Comparison of ENCODE assay signal across 12 mouse cellular contexts in genomic region chr1:133165111-133165510, GRCm38 (mm10). TPM values are rescaled to one million over a fixed set of nuclear protein-coding genes. Genes with fewer than 3 reads are reported as not detected.
DNase-seq lines count a peak whose midpoint lies in the region; ATAC-seq and TF ChIP-seq lines count a peak whose summit lies in the region.
"Had no signal": no experiment of that assay in that cellular context is flagged by ENCODE, and none has a peak within 500 bp of the region (broad histone marks: within the 10 kb centered on the region; RNA-seq: fewer than 3 reads in every experiment).

No protein-coding gene starts in this region.

- peak overlapping the region; percentile 92 for H3K4me2 ChIP-seq in heart, embryonic 13.5 days
- H3K4me2 ChIP-seq in embryonic facial prominence, embryonic 14.5 days (ENCODE audit: low read depth, low read length): peak overlapping the region; percentile 99
- H3K4me2 ChIP-seq in intestine, postnatal 0 days (replicated peaks; ENCODE audit: low read depth): peak overlapping the region; percentile 90
- H3K4me2 ChIP-seq in neural tube, embryonic 14.5 days (ENCODE audit: low read depth, low read length): peak overlapping the region; percentile 98; the same call in 1 of the 2 replicates

- H3K36me3 ChIP-seq in heart, embryonic 13.5 days: no peaks in the 10 kb centered on the region
- no peaks in the 10 kb centered on the region for H3K36me3 ChIP-seq in embryonic facial prominence, embryonic 14.5 days (ENCODE audit: control insufficient read depth, insufficient read depth, low read length)
- no peaks in the 10 kb centered on the region for H3K36me3 ChIP-seq in intestine, postnatal 0 days (ENCODE audit: control insufficient read depth, insufficient read depth)
- no peaks in the 10 kb centered on the region for H3K36me3 ChIP-seq in neural tube, embryonic 14.5 days (ENCODE audit: control insufficient read depth, insufficient read depth, low read length)
- H3K36me3 ChIP-seq: neural tube, embryonic 13.5 days had no signal

- 34% methylated on average over 11 of the region's 11 CpGs for WGBS in heart, embryonic 13.5 days
- 25% methylated on average over 11 of the region's 11 CpGs for WGBS in embryonic facial prominence, embryonic 14.5 days
- WGBS in intestine, postnatal 0 days: 15% methylated on average over 11 of the region's 11 CpGs
- WGBS in neural tube, embryonic 14.5 days: 41% methylated on average over 11 of the region's 11 CpGs

- no peak for DNase-seq in heart, postnatal 25 days (ENCODE audit: low spot score)
- DNase-seq in embryonic facial prominence, embryonic 14.5 days (ENCODE audit: low spot score): no peak
- DNase-seq in T-cell, adult 2 months (ENCODE audit: low spot score): no peak
- DNase-seq in layer of hippocampus, adult 11-12 months (ENCODE audit: low spot score): no peak
- DNase-seq in cerebellum, adult 11 months: no peak
- DNase-seq: cerebellum, adult 18-20 months; gastrocnemius, postnatal 36 days had no signal

- H3K9me3 ChIP-seq in heart, embryonic 13.5 days: no peaks in the 10 kb centered on the region
- no peaks in the 10 kb centered on the region for H3K9me3 ChIP-seq in embryonic facial prominence, embryonic 14.5 days (ENCODE audit: control insufficient read depth, low read length)
- no peaks in the 10 kb centered on the region for H3K9me3 ChIP-seq in intestine, postnatal 0 days (ENCODE audit: control insufficient read depth)
- no peaks in the 10 kb centered on the region for H3K9me3 ChIP-seq in neural tube, embryonic 14.5 days (ENCODE audit: control insufficient read depth, low read length)
- H3K9me3 ChIP-seq: neural tube, embryonic 13.5 days had no signal

- peaks cover 27% of the 10 kb centered on the region for H3K4me1 ChIP-seq in heart, embryonic 13.5 days
- H3K4me1 ChIP-seq in embryonic facial prominence, embryonic 14.5 days (ENCODE audit: control insufficient read depth, insufficient read depth, low read length): no peaks in the 10 kb centered on the region; the same call in 1 of the 2 replicates
- H3K4me1 ChIP-seq in intestine, postnatal 0 days (replicated peaks; ENCODE audit: control insufficient read depth, insufficient read depth, low read length): peaks cover 5% of the 10 kb centered on the region; the same call in 1 of the 2 replicates
- H3K4me1 ChIP-seq in neural tube, embryonic 14.5 days (ENCODE audit: control insufficient read depth, insufficient read depth, low read length): peaks cover 11% of the 10 kb centered on the region; the same call in 1 of the 2 replicates

- no peak overlapping the region for H3K9ac ChIP-seq in heart, embryonic 13.5 days
- no peak overlapping the region for H3K9ac ChIP-seq in embryonic facial prominence, embryonic 14.5 days (ENCODE audit: low read depth, low read length)
- peak overlapping the region; percentile 13; the same call in 1 of the 2 replicates for H3K9ac ChIP-seq in intestine, postnatal 0 days (ENCODE audit: low read depth, low read length)
- H3K9ac ChIP-seq in neural tube, embryonic 14.5 days (replicated peaks; ENCODE audit: low read depth, low read length): no peak overlapping the region

- intact Hi-C loops in heart, postnatal 25 days (cut with DNase I): no loop called here

- no peak for TF ChIP-seq CTCF in intestine, postnatal 0 days (IDR thresholded peaks at IDR 0.05; ENCODE audit: low read depth)

- peaks cover 94% of the 10 kb centered on the region for H3K27me3 ChIP-seq in heart, embryonic 13.5 days (replicated peaks)
- H3K27me3 ChIP-seq in embryonic facial prominence, embryonic 14.5 days (replicated peaks; ENCODE audit: control insufficient read depth, insufficient read depth, low read length): peaks cover 45% of the 10 kb centered on the region
- no peaks in the 10 kb centered on the region for H3K27me3 ChIP-seq in intestine, postnatal 0 days (replicated peaks; ENCODE audit: control insufficient read depth, insufficient read depth, low read length)
- H3K27me3 ChIP-seq in neural tube, embryonic 14.5 days (ENCODE audit: control insufficient read depth, insufficient read depth, low read length): peaks cover 24% of the 10 kb centered on the region

- 0 out of 2 replicates have a peak overlapping the region, but pooled peaks have one; percentile 58 for H3K4me3 ChIP-seq in heart, embryonic 13.5 days
- H3K4me3 ChIP-seq in embryonic facial prominence, embryonic 14.5 days (ENCODE audit: low read depth, low read length): 0 out of 2 replicates have a peak overlapping the region, but pooled peaks have one; percentile 64
- H3K4me3 ChIP-seq in intestine, postnatal 0 days (ENCODE audit: low read depth, low read length): peak overlapping the region; percentile 71
- no peak overlapping the region for H3K4me3 ChIP-seq in neural tube, embryonic 14.5 days (ENCODE audit: low read depth, low read length)
- H3K4me3 ChIP-seq: erythroblast, embryonic 14.5 days had no signal

- no peak overlapping the region for H3K27ac ChIP-seq in heart, embryonic 13.5 days (replicated peaks)
- no peak overlapping the region for H3K27ac ChIP-seq in embryonic facial prominence, embryonic 14.5 days (replicated peaks; ENCODE audit: low read depth, low read length)
- peak overlapping the region; percentile 88; the same call in 1 of the 2 replicates for H3K27ac ChIP-seq in intestine, postnatal 0 days (ENCODE audit: low read depth, low read length)
- H3K27ac ChIP-seq in neural tube, embryonic 14.5 days (ENCODE audit: low read depth, low read length): no peak overlapping the region
- H3K27ac ChIP-seq: neural tube, embryonic 13.5 days had no signal

- ATAC-seq in heart, embryonic 13.5 days (ENCODE audit: extremely low read depth, insufficient number of reproducible peaks, low FRiP score, low TSS enrichment): no peak
- ATAC-seq in embryonic facial prominence, embryonic 14.5 days (ENCODE audit: low read depth): no peak
- no peak for ATAC-seq in intestine, postnatal 0 days
- no peak for ATAC-seq in neural tube, embryonic 14.5 days (ENCODE audit: low read depth)

RNA-seq across cellular contexts. Expression of gene Plekha6, which starts 1.1 kb away (rescaled TPM):
- 10.6 and 10.7 TPM in 2 replicates for polyA plus RNA-seq in heart, embryonic 13.5 days (2015; fragmentation: Nextera tagmentation; extraction: Ambion mirVana)
- 10 to 100 TPM; 66.5 to 77.1 TPM for total RNA-seq in heart, postnatal 25 days (2021)
- polyA plus RNA-seq in embryonic facial prominence, embryonic 14.5 days (2014; fragmentation: Nextera tagmentation; extraction: Ambion mirVana): 4.4 and 6.3 TPM in 2 replicates
- polyA plus RNA-seq in intestine, postnatal 0 days (2015; fragmentation: Nextera tagmentation; extraction: Ambion mirVana): 7.5 and 8.0 TPM in 2 replicates
- polyA plus RNA-seq in neural tube, embryonic 14.5 days (2014; fragmentation: Nextera tagmentation; extraction: Ambion mirVana): 25.5 and 27.9 TPM in 2 replicates

RNA-seq across cellular contexts. Expression of gene Ppp1r15b, which starts 34.2 kb away (rescaled TPM):
- 24.2 and 24.8 TPM in 2 replicates for polyA plus RNA-seq in heart, embryonic 13.5 days (2015; fragmentation: Nextera tagmentation; extraction: Ambion mirVana)
- 10 to 100 TPM; 22.1 to 27.3 TPM for total RNA-seq in heart, postnatal 25 days (2021)
- polyA plus RNA-seq in embryonic facial prominence, embryonic 14.5 days (2014; fragmentation: Nextera tagmentation; extraction: Ambion mirVana): 42.0 and 42.1 TPM in 2 replicates
- 28.5 and 33.0 TPM in 2 replicates for polyA plus RNA-seq in intestine, postnatal 0 days (2015; fragmentation: Nextera tagmentation; extraction: Ambion mirVana)
- polyA plus RNA-seq in neural tube, embryonic 14.5 days (2014; fragmentation: Nextera tagmentation; extraction: Ambion mirVana): 25.9 and 37.1 TPM in 2 replicates
